21 mouse cellular contexts compared by ENCODE assay signal in the genomic region with DNA sequence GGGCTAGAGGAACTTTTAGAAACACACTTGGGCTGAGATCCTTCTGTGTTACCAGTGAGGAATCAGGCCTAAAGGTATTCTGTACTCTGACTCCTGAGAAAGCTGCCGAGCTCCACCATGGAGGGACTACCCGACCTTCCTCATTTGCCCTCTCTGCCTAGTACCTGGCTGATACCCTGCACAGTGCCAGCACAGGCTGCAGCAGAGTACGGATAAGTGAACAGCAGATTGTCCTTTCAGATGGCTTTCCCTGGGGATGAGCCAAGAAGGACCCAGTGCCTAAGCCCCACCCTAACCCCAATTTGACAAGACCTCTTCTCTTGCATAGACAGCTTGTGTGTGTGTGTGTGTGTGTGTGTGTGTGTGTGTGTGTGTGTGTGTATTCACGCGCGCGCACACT. TPM values are rescaled to one million over a fixed set of nuclear protein-coding genes. Genes with fewer than 3 reads are reported as not detected.
DNase-seq lines count a peak whose midpoint lies in the region; ATAC-seq and TF ChIP-seq lines count a peak whose summit lies in the region.
"Had no signal": no experiment of that assay in that cellular context is flagged by ENCODE, and none has a peak within 500 bp of the region (broad histone marks: within the 10 kb centered on the region; RNA-seq: fewer than 3 reads in every experiment).

No protein-coding gene starts in this region.

- H3K4me3 ChIP-seq in forebrain, embryonic 10.5 days = no peak overlapping the region
- no peak overlapping the region for H3K4me3 ChIP-seq in forebrain, embryonic 15.5 days
- H3K4me3 ChIP-seq in hindbrain, embryonic 10.5 days = no peak overlapping the region
- H3K4me3 ChIP-seq in hindbrain, postnatal 0 days (ENCODE audit: low read length) = no peak overlapping the region
- H3K4me3 ChIP-seq: embryonic facial prominence, embryonic 13.5 days; embryonic facial prominence, embryonic 15.5 days; erythroblast, embryonic 14.5 days; forebrain, embryonic 13.5 days had no signal

- ATAC-seq in forebrain, embryonic 15.5 days (replicated peaks) = no peak
- no peak for ATAC-seq in hindbrain, postnatal 0 days
- ATAC-seq: forebrain, embryonic 13.5 days; forebrain, embryonic 16.5 days had no signal

- no peak overlapping the region for H3K4me2 ChIP-seq in forebrain, embryonic 15.5 days (replicated peaks)
- no peak overlapping the region for H3K4me2 ChIP-seq in hindbrain, postnatal 0 days (ENCODE audit: low read depth, low read length)
- H3K4me2 ChIP-seq: embryonic facial prominence, embryonic 13.5 days; embryonic facial prominence, embryonic 15.5 days; forebrain, embryonic 13.5 days had no signal

- no peaks in the 10 kb centered on the region for H3K9me3 ChIP-seq in forebrain, embryonic 10.5 days
- no peaks in the 10 kb centered on the region for H3K9me3 ChIP-seq in forebrain, embryonic 15.5 days
- H3K9me3 ChIP-seq in hindbrain, embryonic 10.5 days = no peaks in the 10 kb centered on the region
- no peaks in the 10 kb centered on the region for H3K9me3 ChIP-seq in hindbrain, postnatal 0 days (ENCODE audit: low read length)
- H3K9me3 ChIP-seq: embryonic facial prominence, embryonic 13.5 days; embryonic facial prominence, embryonic 15.5 days; forebrain, embryonic 13.5 days had no signal

- H3K36me3 ChIP-seq in forebrain, embryonic 10.5 days (replicated peaks) = no peaks in the 10 kb centered on the region
- H3K36me3 ChIP-seq in forebrain, embryonic 15.5 days = no peaks in the 10 kb centered on the region
- H3K36me3 ChIP-seq in hindbrain, embryonic 10.5 days = no peaks in the 10 kb centered on the region
- no peaks in the 10 kb centered on the region for H3K36me3 ChIP-seq in hindbrain, postnatal 0 days (ENCODE audit: insufficient read depth, low read length)
- H3K36me3 ChIP-seq: embryonic facial prominence, embryonic 13.5 days; embryonic facial prominence, embryonic 15.5 days had no signal

- H3K9ac ChIP-seq in forebrain, embryonic 15.5 days (replicated peaks) = no peak overlapping the region
- H3K9ac ChIP-seq in hindbrain, postnatal 0 days (replicated peaks; ENCODE audit: low read length) = no peak overlapping the region
- H3K9ac ChIP-seq: embryonic facial prominence, embryonic 13.5 days; embryonic facial prominence, embryonic 15.5 days; forebrain, embryonic 13.5 days had no signal

- WGBS in forebrain, embryonic 10.5 days = 93% methylated on average over 7 of the region's 7 CpGs
- WGBS in forebrain, embryonic 15.5 days = 77% methylated on average over 7 of the region's 7 CpGs
- WGBS in hindbrain, embryonic 10.5 days = 93% methylated on average over 7 of the region's 7 CpGs
- 86% methylated on average over 7 of the region's 7 CpGs for WGBS in hindbrain, postnatal 0 days

- H3K4me1 ChIP-seq in forebrain, embryonic 10.5 days = peaks cover 57% of the 10 kb centered on the region
- H3K4me1 ChIP-seq in forebrain, embryonic 15.5 days = no peaks in the 10 kb centered on the region
- H3K4me1 ChIP-seq in hindbrain, embryonic 10.5 days (replicated peaks) = peaks cover 56% of the 10 kb centered on the region
- no peaks in the 10 kb centered on the region for H3K4me1 ChIP-seq in hindbrain, postnatal 0 days (ENCODE audit: insufficient read depth, low read length)
- H3K4me1 ChIP-seq: embryonic facial prominence, embryonic 13.5 days; embryonic facial prominence, embryonic 15.5 days had no signal

- peak; percentile 9 for DNase-seq in adrenal gland, adult 2 months
- DNase-seq in adrenal gland, adult 8-10 months = no peak
- DNase-seq in forebrain, embryonic 10.5 days (ENCODE audit: extremely low spot score, low spot score) = no peak
- DNase-seq in hindbrain, embryonic 10.5 days (ENCODE audit: low spot score) = no peak
- DNase-seq in hindbrain, postnatal 0 days (ENCODE audit: low spot score) = no peak
- DNase-seq in 416B (ENCODE audit: low read depth) = peak; percentile 41
- DNase-seq: adrenal gland, postnatal 10 days; adrenal gland, postnatal 25 days; cerebellum, adult 11 months; cerebellum, adult 18-20 months; cerebellum, adult 9-10 months; cerebellum, postnatal 36 days; embryo, embryonic 11 days had no signal

- no peak for TF ChIP-seq CTCF in hindbrain, postnatal 0 days (IDR thresholded peaks at IDR 0.05; ENCODE audit: low read depth)

- H3K27ac ChIP-seq in forebrain, embryonic 10.5 days = peak overlapping the region; percentile 21; the same call in 1 of the 2 replicates
- H3K27ac ChIP-seq in forebrain, embryonic 15.5 days (replicated peaks) = no peak overlapping the region
- H3K27ac ChIP-seq in hindbrain, embryonic 10.5 days = peak overlapping the region; percentile 29; the same call in 1 of the 2 replicates
- H3K27ac ChIP-seq in hindbrain, postnatal 0 days = no peak overlapping the region
- H3K27ac ChIP-seq: embryonic facial prominence, embryonic 13.5 days; embryonic facial prominence, embryonic 15.5 days; forebrain, embryonic 13.5 days had no signal

- H3K27me3 ChIP-seq in forebrain, embryonic 10.5 days (ENCODE audit: poor library complexity, severe bottlenecking) = peaks cover 42% of the 10 kb centered on the region
- H3K27me3 ChIP-seq in forebrain, embryonic 15.5 days = peaks cover 3% of the 10 kb centered on the region; the same call in 1 of the 2 replicates
- H3K27me3 ChIP-seq in hindbrain, embryonic 10.5 days (ENCODE audit: insufficient read depth, poor library complexity, severe bottlenecking) = peaks cover 9% of the 10 kb centered on the region
- peaks cover 3% of the 10 kb centered on the region; the same call in 1 of the 2 replicates for H3K27me3 ChIP-seq in hindbrain, postnatal 0 days (ENCODE audit: insufficient read depth, low read length)

RNA-seq across cellular contexts. Expression of a gene that starts 7.3 kb away (rescaled TPM):
- total RNA-seq in adrenal gland, adult 2 months (2021) = 1 to 10 TPM; 4.7 TPM
- polyA plus RNA-seq in adrenal gland, adult 2 months (2012; rRNA removed) = 2.8 and 2.9 TPM in 2 replicates
- 10 to 100 TPM in 1 of 4 experiments, 1 to 10 TPM in 3; 3.8 to 11.9 (median 5.2) TPM for total RNA-seq in adrenal gland, adult 8-10 months (2022)
- polyA plus RNA-seq in forebrain, embryonic 10.5 days (2016; fragmentation: Nextera tagmentation; extraction: Ambion mirVana) = 49.9 TPM in 2 replicates
- polyA plus RNA-seq in forebrain, embryonic 15.5 days (2015; fragmentation: Nextera tagmentation; extraction: Ambion mirVana) = 15.9 and 16.5 TPM in 2 replicates
- 42.3 and 44.4 TPM in 2 replicates for polyA plus RNA-seq in hindbrain, embryonic 10.5 days (2016; fragmentation: Nextera tagmentation; extraction: Ambion mirVana)
- total RNA-seq in hindbrain, postnatal 0 days (2014; rRNA removed) = 6.2 and 7.7 TPM in 2 replicates
- 7.4 and 7.9 TPM in 2 replicates for polyA plus RNA-seq in hindbrain, postnatal 0 days (2015; fragmentation: Nextera tagmentation; extraction: Ambion mirVana)
- polyA plus RNA-seq: erythroblast, embryonic 14.5 days had no signal

RNA-seq across cellular contexts. Expression of a gene that starts 10.2 kb away (rescaled TPM):
- 100 to 1,000 TPM in 1 of 2 experiments, 10 to 100 TPM in 1; 98.4 to 272 TPM for total RNA-seq in adrenal gland, adult 2 months (2021)
- 162 and 163 TPM in 2 replicates for polyA plus RNA-seq in adrenal gland, adult 2 months (2012; rRNA removed)
- 100 to 1,000 TPM; 161 to 353 (median 258) TPM for total RNA-seq in adrenal gland, adult 8-10 months (2022)
- 0.30 and 0.33 TPM in 2 replicates for polyA plus RNA-seq in forebrain, embryonic 10.5 days (2016; fragmentation: Nextera tagmentation; extraction: Ambion mirVana)
- polyA plus RNA-seq in forebrain, embryonic 15.5 days (2015; fragmentation: Nextera tagmentation; extraction: Ambion mirVana) = 2.4 and 3.1 TPM in 2 replicates
- 1.0 and 3.5 TPM in 2 replicates for polyA plus RNA-seq in hindbrain, embryonic 10.5 days (2016; fragmentation: Nextera tagmentation; extraction: Ambion mirVana)
- total RNA-seq in hindbrain, postnatal 0 days (2014; rRNA removed) = 23.0 and 26.0 TPM in 2 replicates
- 11.2 and 11.7 TPM in 2 replicates for polyA plus RNA-seq in hindbrain, postnatal 0 days (2015; fragmentation: Nextera tagmentation; extraction: Ambion mirVana)
- total RNA-seq: common myeloid progenitor, adult 5-6 weeks; MEL had no signal
- polyA plus RNA-seq: erythroblast, embryonic 14.5 days had no signal

Comparison
In these comparisons a context has a peak if more than half of its experiments do, and no peak if none do; other contexts are left out.
1. DNase-seq: peak in adrenal gland, adult 2 months (single experiment) and 416B (single experiment); none in adrenal gland, adult 8-10 months (single experiment), forebrain, embryonic 10.5 days (single experiment), hindbrain, embryonic 10.5 days (single experiment) and hindbrain, postnatal 0 days (single experiment).
2. H3K27ac ChIP-seq: peak in forebrain, embryonic 10.5 days (single experiment) and hindbrain, embryonic 10.5 days (single experiment); none in forebrain, embryonic 15.5 days (single experiment) and hindbrain, postnatal 0 days (single experiment).
3. RNA of a gene that starts 10.2 kb away (polyA plus RNA-seq): 162 to 163 TPM in adrenal gland, adult 2 months; 11.2 to 11.7 TPM in hindbrain, postnatal 0 days, 1.0 to 3.5 TPM in hindbrain, embryonic 10.5 days, 2.4 to 3.1 TPM in forebrain, embryonic 15.5 days and 0.30 to 0.33 TPM in forebrain, embryonic 10.5 days; every median in the first group is over 10 times any median in the second.